Mouse (Mus musculus): ENCODE data around the gene Sec31a. TPM values are rescaled to one million over a fixed set of nuclear protein-coding genes. Genes with fewer than 3 reads are reported as not detected.
A peak's percentile ranks its signal among the peaks of the same experiment; 100 is the strongest.

Gene Sec31a
- polyA plus RNA-seq, 1 experiment from 2014 or later, result 139 TPM

- H3K4me2 ChIP-seq (ENCODE audit: low read length), result no peak overlapping the region
- H3K9ac ChIP-seq (ENCODE audit: low read length), result no peak overlapping the region
- 89% methylated on average over 5 of the region's 5 CpGs for WGBS
- no peaks in the 10 kb centered on the region for H3K9me3 ChIP-seq (ENCODE audit: control insufficient read depth, low read length)
- H3K27me3 ChIP-seq (ENCODE audit: control insufficient read depth, insufficient read depth, low read length), result no peaks in the 10 kb centered on the region
- ATAC-seq (ENCODE audit: insufficient number of reproducible peaks, insufficient read depth, low FRiP score, low read depth), result no peak
- no peaks in the 10 kb centered on the region for H3K36me3 ChIP-seq (ENCODE audit: control insufficient read depth, insufficient read depth, low read length)
- no peak overlapping the region for H3K27ac ChIP-seq (replicated peaks in 1 of 2; ENCODE audit: control insufficient read depth in 1 of 2, insufficient read depth in 1 of 2, low read depth in 2 of 2, low read length in 2 of 2)
- no peak overlapping the region for H3K4me3 ChIP-seq (ENCODE audit: control insufficient read depth in 1 of 2, insufficient read depth in 1 of 2, low read depth in 1 of 2, low read length in 2 of 2)
- peaks cover 10 to 16% of the 10 kb centered on the region in 2 experiments for H3K4me1 ChIP-seq (ENCODE audit: control insufficient read depth in 2 of 2, insufficient read depth in 2 of 2, low read length in 2 of 2)
Observed at GRCm38 (mm10) chr5:100335581-100336080, 80.4 kb downstream of the Sec31a start.

- Histone ChIP-seq H3K4me1 (ENCODE audit: control insufficient read depth in 2 of 2, insufficient read depth in 2 of 2, low read length in 2 of 2) (peaks cover 10 to 16% of the 10 kb centered on the region in 2 experiments), H3K27ac (replicated peaks in 1 of 2; ENCODE audit: control insufficient read depth in 1 of 2, insufficient read depth in 1 of 2, low read depth in 2 of 2, low read length in 2 of 2) (no peak overlapping the region), H3K36me3 (ENCODE audit: control insufficient read depth, insufficient read depth, low read length) (no peaks in the 10 kb centered on the region), H3K9me3 (ENCODE audit: control insufficient read depth, low read length) (no peaks in the 10 kb centered on the region), H3K9ac (ENCODE audit: low read length) (no peak overlapping the region), H3K4me3 (ENCODE audit: control insufficient read depth in 1 of 2, insufficient read depth in 1 of 2, low read depth in 1 of 2, low read length in 2 of 2) (no peak overlapping the region), H3K27me3 (ENCODE audit: control insufficient read depth, insufficient read depth, low read length) (no peaks in the 10 kb centered on the region), H3K4me2 (ENCODE audit: low read length) (no peak overlapping the region)
- 58% methylated on average over 6 of the region's 6 CpGs for whole genome bisulfite sequencing
- no peak for ATAC-seq (ENCODE audit: insufficient number of reproducible peaks, insufficient read depth, low FRiP score, low read depth)
Observed at GRCm38 (mm10) chr5:100334686-100335085, 81.3 kb downstream of the Sec31a start.

- ATAC-seq (ENCODE audit: insufficient number of reproducible peaks, insufficient read depth, low FRiP score, low read depth), result no peak
- no peaks in the 10 kb centered on the region for H3K27me3 ChIP-seq (ENCODE audit: control insufficient read depth, insufficient read depth, low read length)
- 55% methylated on average over 14 of the region's 14 CpGs for WGBS
- H3K4me1 ChIP-seq (ENCODE audit: control insufficient read depth in 2 of 2, insufficient read depth in 2 of 2, low read length in 2 of 2), result peaks cover 10 to 16% of the 10 kb centered on the region in 2 experiments
- peak overlapping the region; percentile 13; the same call in 1 of the 2 replicates for H3K4me2 ChIP-seq (ENCODE audit: low read length)
- no peak overlapping the region for H3K4me3 ChIP-seq (ENCODE audit: control insufficient read depth in 1 of 2, insufficient read depth in 1 of 2, low read depth in 1 of 2, low read length in 2 of 2)
- peak overlapping the region; percentile 24 to 44; a peak in 1 of 4 replicates for H3K27ac ChIP-seq (replicated peaks in 1 of 2; ENCODE audit: control insufficient read depth in 1 of 2, insufficient read depth in 1 of 2, low read depth in 2 of 2, low read length in 2 of 2)
- no peaks in the 10 kb centered on the region for H3K36me3 ChIP-seq (ENCODE audit: control insufficient read depth, insufficient read depth, low read length)
- H3K9ac ChIP-seq (ENCODE audit: low read length), result no peak overlapping the region
- no peaks in the 10 kb centered on the region for H3K9me3 ChIP-seq (ENCODE audit: control insufficient read depth, low read length)
Observed at GRCm38 (mm10) chr5:100333607-100334380, 82.2 kb downstream of the Sec31a start.

GRCm38 (mm10) chr5:100332300-100333004 lies 83.6 kb downstream of the Sec31a start:
- Histone ChIP-seq H3K9ac (ENCODE audit: low read length) (no peak overlapping the region), H3K9me3 (ENCODE audit: control insufficient read depth, low read length) (no peaks in the 10 kb centered on the region), H3K4me2 (ENCODE audit: low read length) (no peak overlapping the region), H3K27ac (replicated peaks in 1 of 2; ENCODE audit: control insufficient read depth in 1 of 2, insufficient read depth in 1 of 2, low read depth in 2 of 2, low read length in 2 of 2) (peak overlapping the region; percentile 24 to 44; a peak in 3 of 4 replicates), H3K4me1 (ENCODE audit: control insufficient read depth in 2 of 2, insufficient read depth in 2 of 2, low read length in 2 of 2) (peaks cover 14 to 23% of the 10 kb centered on the region in 2 experiments), H3K36me3 (ENCODE audit: control insufficient read depth, insufficient read depth, low read length) (no peaks in the 10 kb centered on the region), H3K4me3 (ENCODE audit: control insufficient read depth in 1 of 2, insufficient read depth in 1 of 2, low read depth in 1 of 2, low read length in 2 of 2) (no peak overlapping the region), H3K27me3 (ENCODE audit: control insufficient read depth, insufficient read depth, low read length) (no peaks in the 10 kb centered on the region)
- no peak for ATAC-seq (ENCODE audit: insufficient number of reproducible peaks, insufficient read depth, low FRiP score, low read depth)
- WGBS, result 75% methylated on average over 8 of the region's 8 CpGs

GRCm38 (mm10) chr5:100331636-100332035 lies 84.4 kb downstream of the Sec31a start:
- H3K4me2 ChIP-seq (ENCODE audit: low read length), result no peak overlapping the region
- H3K4me1 ChIP-seq (ENCODE audit: control insufficient read depth in 2 of 2, insufficient read depth in 2 of 2, low read length in 2 of 2), result peaks cover 14 to 23% of the 10 kb centered on the region in 2 experiments
- H3K9ac ChIP-seq (ENCODE audit: low read length), result no peak overlapping the region
- no peak for ATAC-seq (ENCODE audit: insufficient number of reproducible peaks, insufficient read depth, low FRiP score, low read depth)
- no peaks in the 10 kb centered on the region for H3K27me3 ChIP-seq (ENCODE audit: control insufficient read depth, insufficient read depth, low read length)
- H3K36me3 ChIP-seq (ENCODE audit: control insufficient read depth, insufficient read depth, low read length), result no peaks in the 10 kb centered on the region
- 83% methylated on average over 8 of the region's 8 CpGs for WGBS
- H3K4me3 ChIP-seq (ENCODE audit: control insufficient read depth in 1 of 2, insufficient read depth in 1 of 2, low read depth in 1 of 2, low read length in 2 of 2), result no peak overlapping the region
- no peaks in the 10 kb centered on the region for H3K9me3 ChIP-seq (ENCODE audit: control insufficient read depth, low read length)
- no peak overlapping the region for H3K27ac ChIP-seq (replicated peaks in 1 of 2; ENCODE audit: control insufficient read depth in 1 of 2, insufficient read depth in 1 of 2, low read depth in 2 of 2, low read length in 2 of 2)

GRCm38 (mm10) chr5:100322081-100322480 lies 94.0 kb downstream of the Sec31a start:
- H3K4me2 ChIP-seq (ENCODE audit: low read length), result 0 out of 2 replicates have a peak overlapping the region, but pooled peaks have one; percentile 27
- H3K27ac ChIP-seq (replicated peaks in 1 of 2; ENCODE audit: control insufficient read depth in 1 of 2, insufficient read depth in 1 of 2, low read depth in 2 of 2, low read length in 2 of 2), result no peak overlapping the region
- H3K36me3 ChIP-seq (ENCODE audit: control insufficient read depth, insufficient read depth, low read length), result no peaks in the 10 kb centered on the region
- 3% methylated on average over 11 of the region's 11 CpGs for WGBS
- H3K9me3 ChIP-seq (ENCODE audit: control insufficient read depth, low read length), result no peaks in the 10 kb centered on the region
- no peak overlapping the region for H3K9ac ChIP-seq (ENCODE audit: low read length)
- H3K4me3 ChIP-seq (ENCODE audit: control insufficient read depth in 1 of 2, insufficient read depth in 1 of 2, low read depth in 1 of 2, low read length in 2 of 2), result no peak overlapping the region
- H3K27me3 ChIP-seq (ENCODE audit: control insufficient read depth, insufficient read depth, low read length), result no peaks in the 10 kb centered on the region
- no peak for ATAC-seq (ENCODE audit: insufficient number of reproducible peaks, insufficient read depth, low FRiP score, low read depth)
- H3K4me1 ChIP-seq (ENCODE audit: control insufficient read depth in 2 of 2, insufficient read depth in 2 of 2, low read length in 2 of 2), result peaks cover 2 to 3% of the 10 kb centered on the region in 2 experiments; a peak in 1 of 4 replicates

GRCm38 (mm10) chr5:100317842-100318241 lies 98.2 kb downstream of the Sec31a start:
- no peak overlapping the region for H3K27ac ChIP-seq (replicated peaks in 1 of 2; ENCODE audit: control insufficient read depth in 1 of 2, insufficient read depth in 1 of 2, low read depth in 2 of 2, low read length in 2 of 2)
- no peak overlapping the region for H3K4me3 ChIP-seq (ENCODE audit: control insufficient read depth in 1 of 2, insufficient read depth in 1 of 2, low read depth in 1 of 2, low read length in 2 of 2)
- no peaks in the 10 kb centered on the region for H3K9me3 ChIP-seq (ENCODE audit: control insufficient read depth, low read length)
- H3K9ac ChIP-seq (ENCODE audit: low read length), result no peak overlapping the region
- 79% methylated on average over 7 of the region's 7 CpGs for WGBS
- no peak overlapping the region for H3K4me2 ChIP-seq (ENCODE audit: low read length)
- no peaks in the 10 kb centered on the region for H3K27me3 ChIP-seq (ENCODE audit: control insufficient read depth, insufficient read depth, low read length)
- H3K4me1 ChIP-seq (ENCODE audit: control insufficient read depth in 2 of 2, insufficient read depth in 2 of 2, low read length in 2 of 2), result peaks cover 2 to 3% of the 10 kb centered on the region in 2 experiments; a peak in 1 of 4 replicates
- ATAC-seq (ENCODE audit: insufficient number of reproducible peaks, insufficient read depth, low FRiP score, low read depth), result no peak
- no peaks in the 10 kb centered on the region for H3K36me3 ChIP-seq (ENCODE audit: control insufficient read depth, insufficient read depth, low read length)

All from heart, embryonic 14.5 days (tissue).